Comparison of ENCODE assay signal across 19 mouse cellular contexts in genomic region chr11:48295370-48295769, GRCm38 (mm10).
"Had no signal": no experiment of that assay in that cellular context is flagged by ENCODE, and none has a peak within 500 bp of the region (broad histone marks: within the 10 kb centered on the region; RNA-seq: fewer than 3 reads in every experiment).

No protein-coding gene starts in this region.

- DNase-seq: kidney, adult 11 months; kidney, adult 8-10 months; kidney, postnatal 10 days; kidney, postnatal 36 days; liver, embryonic 13.5 days; lung, adult 2 months; lung, postnatal 14 days; right cerebral cortex, postnatal 25 days; spleen, adult 18-20 months; thymus, adult 18-20 months; thymus, postnatal 36 days had no signal

- H3K4me3 ChIP-seq: intestine, embryonic 15.5 days; kidney, embryonic 15.5 days; liver, embryonic 13.5 days; midbrain, embryonic 12.5 days; midbrain, embryonic 15.5 days; neural tube, embryonic 12.5 days; neural tube, embryonic 15.5 days; stomach, embryonic 15.5 days had no signal

- H3K27ac ChIP-seq: intestine, embryonic 15.5 days; kidney, embryonic 15.5 days; liver, embryonic 13.5 days; macrophage; midbrain, embryonic 12.5 days; midbrain, embryonic 15.5 days; neural tube, embryonic 12.5 days; neural tube, embryonic 15.5 days; stomach, embryonic 15.5 days had no signal

- ATAC-seq: intestine, embryonic 15.5 days; midbrain, embryonic 15.5 days had no signal
